Mouse (Mus musculus): ENCODE measurements at regions not wholly inside any gene's neighbourhood (a gene's known extent, or its start where the extent isn't known, plus 50 kb on each side); places are given as distances from the start of the nearest gene placed in this dataset.

DNA sequence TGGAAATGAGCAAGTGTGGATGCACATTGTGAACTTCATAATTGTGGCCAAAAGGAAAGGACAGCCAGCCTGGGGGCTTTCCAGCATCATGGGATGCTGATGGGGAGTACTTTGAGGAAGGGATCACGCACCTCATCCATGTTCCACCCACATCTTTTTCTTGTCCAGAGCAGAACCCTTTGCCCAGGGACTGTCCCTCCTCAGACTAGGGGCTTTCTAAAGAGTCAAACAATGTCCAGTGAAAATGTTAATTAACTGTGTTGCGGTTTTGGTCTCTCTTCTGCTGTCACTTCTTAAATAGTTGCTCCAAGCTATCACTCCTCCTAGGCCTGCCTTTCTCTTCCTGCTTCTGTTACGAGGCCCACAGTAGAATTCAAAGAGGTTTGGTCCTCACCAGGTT lies 51.6 kb upstream of the Il12b start:
- no peak for DNase-seq

DNA sequence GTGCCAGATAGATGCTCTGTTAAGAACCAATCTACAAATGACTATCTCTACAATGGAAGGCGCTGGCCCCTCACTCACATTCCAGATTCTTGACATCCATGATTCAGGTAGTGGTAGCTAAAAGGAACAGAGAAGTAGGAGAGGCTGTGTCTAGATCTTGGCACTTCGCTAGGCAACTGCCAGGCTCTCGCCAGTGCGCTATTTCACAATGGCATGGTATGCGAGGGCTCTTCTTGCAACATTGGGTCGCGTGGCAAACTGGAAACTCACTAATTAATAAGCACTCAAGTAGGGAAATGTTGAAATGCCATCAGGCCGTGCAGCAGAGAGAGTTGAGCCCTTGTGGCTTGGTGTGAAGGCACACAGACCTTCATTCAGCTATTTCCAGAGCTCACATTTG lies 50.3 kb upstream of the Il12b start:
- DNase-seq = no peak
